Mouse (Mus musculus): ENCODE data around the gene Neu4. TPM values are rescaled to one million over a fixed set of nuclear protein-coding genes. Genes with fewer than 3 reads are reported as not detected.
"Not testable (repeated sequence)": the region's sequence is repeated elsewhere in the genome, so short reads cannot be mapped to it uniquely, and the experiment has no call there.

The Neu4 gene
- polyA plus RNA-seq, 1 experiment = not detected

- not testable (repeated sequence) for H3K4me1 ChIP-seq (ENCODE audit: control insufficient read depth, insufficient read depth, low read length); H3K4me3 ChIP-seq (ENCODE audit: low read depth, low read length); H3K27ac ChIP-seq (ENCODE audit: insufficient read depth, low read length); H3K9me3 ChIP-seq (replicated peaks; ENCODE audit: control insufficient read depth, insufficient read depth, low read length, poor library complexity, severe bottlenecking); H3K9ac ChIP-seq (ENCODE audit: low read depth, poor library complexity, severe bottlenecking); H3K36me3 ChIP-seq (ENCODE audit: control insufficient read depth, insufficient read depth, low read length, poor library complexity, severe bottlenecking); H3K27me3 ChIP-seq (ENCODE audit: control insufficient read depth, insufficient read depth, low read length, poor library complexity, severe bottlenecking)
Measured at GRCm38 (mm10) chr1:93991491-93991890, 28.8 kb upstream of the Neu4 start.

- TF ChIP-seq CTCF (IDR thresholded peaks at IDR 0.05; ENCODE audit: low read depth, low read length) (no peak), EP300 (IDR thresholded peaks at IDR 0.05; ENCODE audit: insufficient read depth, low read depth, low read length) (no peak), POLR2A (IDR thresholded peaks at IDR 0.05; ENCODE audit: insufficient read depth, low read length) (no peak)
- Histone ChIP-seq H3K27me3 (ENCODE audit: control insufficient read depth, insufficient read depth, low read length, poor library complexity, severe bottlenecking) (no peaks in the 10 kb centered on the region), H3K4me3 (ENCODE audit: low read depth, low read length) (no peak overlapping the region), H3K36me3 (ENCODE audit: control insufficient read depth, insufficient read depth, low read length, poor library complexity, severe bottlenecking) (no peaks in the 10 kb centered on the region), H3K4me1 (ENCODE audit: control insufficient read depth, insufficient read depth, low read length) (no peaks in the 10 kb centered on the region), H3K9ac (ENCODE audit: low read depth, poor library complexity, severe bottlenecking) (no peak overlapping the region), H3K9me3 (replicated peaks; ENCODE audit: control insufficient read depth, insufficient read depth, low read length, poor library complexity, severe bottlenecking) (no peaks in the 10 kb centered on the region), H3K27ac (ENCODE audit: insufficient read depth, low read length) (no peak overlapping the region)
Measured at GRCm38 (mm10) chr1:94001023-94001422, 19.2 kb upstream of the Neu4 start.

- H3K9me3 ChIP-seq (replicated peaks; ENCODE audit: control insufficient read depth, insufficient read depth, low read length, poor library complexity, severe bottlenecking); H3K36me3 ChIP-seq (ENCODE audit: control insufficient read depth, insufficient read depth, low read length, poor library complexity, severe bottlenecking); H3K27me3 ChIP-seq (ENCODE audit: control insufficient read depth, insufficient read depth, low read length, poor library complexity, severe bottlenecking); H3K4me1 ChIP-seq (ENCODE audit: control insufficient read depth, insufficient read depth, low read length); H3K9ac ChIP-seq (ENCODE audit: low read depth, poor library complexity, severe bottlenecking); H3K4me3 ChIP-seq (ENCODE audit: low read depth, low read length); H3K27ac ChIP-seq (ENCODE audit: insufficient read depth, low read length): not testable (repeated sequence)
Measured at GRCm38 (mm10) chr1:94005954-94006506, 14.2 kb upstream of the Neu4 start.

GRCm38 (mm10) chr1:94008826-94009225 lies 11.4 kb upstream of the Neu4 start:
- not testable (repeated sequence) for H3K4me3 ChIP-seq (ENCODE audit: low read depth, low read length)

GRCm38 (mm10) chr1:94011643-94012042 lies 8.6 kb upstream of the Neu4 start:
- Histone ChIP-seq H3K9ac (ENCODE audit: low read depth, poor library complexity, severe bottlenecking) (no peak overlapping the region), H3K36me3 (ENCODE audit: control insufficient read depth, insufficient read depth, low read length, poor library complexity, severe bottlenecking) (no peaks in the 10 kb centered on the region), H3K4me3 (ENCODE audit: low read depth, low read length) (no peak overlapping the region), H3K27me3 (ENCODE audit: control insufficient read depth, insufficient read depth, low read length, poor library complexity, severe bottlenecking) (no peaks in the 10 kb centered on the region), H3K27ac (ENCODE audit: insufficient read depth, low read length) (no peak overlapping the region), H3K4me1 (ENCODE audit: control insufficient read depth, insufficient read depth, low read length) (no peaks in the 10 kb centered on the region), H3K9me3 (replicated peaks; ENCODE audit: control insufficient read depth, insufficient read depth, low read length, poor library complexity, severe bottlenecking) (no peaks in the 10 kb centered on the region)
- TF ChIP-seq POLR2A (IDR thresholded peaks at IDR 0.05; ENCODE audit: insufficient read depth, low read length) (no peak), EP300 (IDR thresholded peaks at IDR 0.05; ENCODE audit: insufficient read depth, low read depth, low read length) (no peak), CTCF (IDR thresholded peaks at IDR 0.05; ENCODE audit: low read depth, low read length) (no peak)

More at GRCm38 (mm10) chr1:94008826-94009225, 11.4 kb upstream of the Neu4 start:
- H3K9me3 ChIP-seq (replicated peaks; ENCODE audit: control insufficient read depth, insufficient read depth, low read length, poor library complexity, severe bottlenecking); H3K27ac ChIP-seq (ENCODE audit: insufficient read depth, low read length); H3K9ac ChIP-seq (ENCODE audit: low read depth, poor library complexity, severe bottlenecking); H3K27me3 ChIP-seq (ENCODE audit: control insufficient read depth, insufficient read depth, low read length, poor library complexity, severe bottlenecking); H3K4me1 ChIP-seq (ENCODE audit: control insufficient read depth, insufficient read depth, low read length); H3K36me3 ChIP-seq (ENCODE audit: control insufficient read depth, insufficient read depth, low read length, poor library complexity, severe bottlenecking): not testable (repeated sequence)

GRCm38 (mm10) chr1:94027506-94028108 lies 7.4 kb downstream of the Neu4 start:
- Histone ChIP-seq H3K36me3 (ENCODE audit: control insufficient read depth, insufficient read depth, low read length, poor library complexity, severe bottlenecking) (no peaks in the 10 kb centered on the region), H3K9me3 (replicated peaks; ENCODE audit: control insufficient read depth, insufficient read depth, low read length, poor library complexity, severe bottlenecking) (no peaks in the 10 kb centered on the region), H3K4me3 (ENCODE audit: low read depth, low read length) (no peak overlapping the region), H3K9ac (ENCODE audit: low read depth, poor library complexity, severe bottlenecking) (no peak overlapping the region), H3K27me3 (ENCODE audit: control insufficient read depth, insufficient read depth, low read length, poor library complexity, severe bottlenecking) (no peaks in the 10 kb centered on the region), H3K27ac (ENCODE audit: insufficient read depth, low read length) (no peak overlapping the region), H3K4me1 (ENCODE audit: control insufficient read depth, insufficient read depth, low read length) (no peaks in the 10 kb centered on the region)
- TF ChIP-seq POLR2A (IDR thresholded peaks at IDR 0.05; ENCODE audit: insufficient read depth, low read length) = no peak
- no peak for TF ChIP-seq EP300 (IDR thresholded peaks at IDR 0.05; ENCODE audit: insufficient read depth, low read depth, low read length)
- no peak for TF ChIP-seq CTCF (IDR thresholded peaks at IDR 0.05; ENCODE audit: low read depth, low read length)

All from ES-Bruce4 (cell line).